Comparison of ENCODE assay signal across 23 mouse cellular contexts in the genomic region with DNA sequence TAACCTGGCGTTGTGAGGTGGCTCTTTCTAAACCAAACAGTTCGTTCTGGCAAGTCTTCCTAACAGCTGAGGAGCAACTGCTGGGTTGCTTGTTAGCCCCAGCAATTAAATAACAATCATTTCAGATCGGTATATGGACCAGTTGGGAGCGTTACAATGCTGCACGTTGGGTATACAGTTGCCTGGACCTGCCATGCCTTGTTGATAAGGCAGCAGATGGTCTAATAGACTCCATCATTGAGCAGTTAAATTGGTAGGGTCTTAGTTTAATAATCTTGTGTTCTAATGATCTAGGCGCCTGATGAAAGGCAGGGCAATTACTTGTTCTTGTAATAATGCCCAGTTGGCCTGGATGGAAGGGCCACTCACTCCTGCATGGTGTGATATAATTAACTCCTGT.
"Had no signal": no experiment of that assay in that cellular context is flagged by ENCODE, and none has a peak within 500 bp of the region (broad histone marks: within the 10 kb centered on the region; RNA-seq: fewer than 3 reads in every experiment).

No protein-coding gene starts in this region.

- DNase-seq: kidney, adult 8-10 months; kidney, postnatal 10 days; kidney, postnatal 4 days; left cerebral cortex, postnatal 4 days; lung, adult 18-20 months; lung, postnatal 10 days; lung, postnatal 36 days; right cerebral cortex, postnatal 25 days; spleen, adult 18-20 months; thymus, adult 18-20 months; thymus, postnatal 36 days had no signal

- H3K27ac ChIP-seq: kidney, embryonic 15.5 days; limb, embryonic 12.5 days; limb, embryonic 15.5 days; liver, embryonic 12.5 days; liver, embryonic 15.5 days; lung, embryonic 15.5 days; midbrain, embryonic 10.5 days; midbrain, embryonic 13.5 days; neural tube, embryonic 13.5 days had no signal

- H3K9ac ChIP-seq: kidney, embryonic 15.5 days; limb, embryonic 12.5 days; limb, embryonic 15.5 days; liver, embryonic 12.5 days; liver, embryonic 15.5 days; lung, embryonic 15.5 days; midbrain, embryonic 13.5 days; neural tube, embryonic 13.5 days had no signal

- H3K4me1 ChIP-seq: kidney, embryonic 15.5 days; limb, embryonic 15.5 days; liver, embryonic 12.5 days; liver, embryonic 15.5 days; lung, embryonic 15.5 days; megakaryocyte, embryonic 14.5 days; neural tube, embryonic 13.5 days had no signal

- H3K36me3 ChIP-seq: kidney, embryonic 15.5 days; limb, embryonic 12.5 days; limb, embryonic 15.5 days; liver, embryonic 12.5 days; liver, embryonic 15.5 days; lung, embryonic 15.5 days; midbrain, embryonic 10.5 days; midbrain, embryonic 13.5 days; neural tube, embryonic 13.5 days had no signal

- ATAC-seq: liver, embryonic 12.5 days; midbrain, embryonic 13.5 days; midbrain, embryonic 16.5 days had no signal

- H3K27me3 ChIP-seq: kidney, embryonic 15.5 days; limb, embryonic 12.5 days; limb, embryonic 15.5 days; liver, embryonic 12.5 days; liver, embryonic 15.5 days; lung, embryonic 15.5 days; megakaryocyte, embryonic 14.5 days; neural tube, embryonic 13.5 days had no signal

- H3K4me3 ChIP-seq: kidney, embryonic 15.5 days; limb, embryonic 12.5 days; limb, embryonic 15.5 days; liver, embryonic 12.5 days; liver, embryonic 15.5 days; lung, embryonic 15.5 days; megakaryocyte, embryonic 14.5 days; midbrain, embryonic 10.5 days; midbrain, embryonic 13.5 days; myocyte; neural tube, embryonic 13.5 days had no signal

- H3K4me2 ChIP-seq: kidney, embryonic 15.5 days; limb, embryonic 12.5 days; limb, embryonic 15.5 days; liver, embryonic 12.5 days; liver, embryonic 15.5 days; lung, embryonic 15.5 days; midbrain, embryonic 13.5 days; neural tube, embryonic 13.5 days had no signal

- H3K9me3 ChIP-seq: kidney, embryonic 15.5 days; limb, embryonic 12.5 days; limb, embryonic 15.5 days; liver, embryonic 12.5 days; liver, embryonic 15.5 days; lung, embryonic 15.5 days; midbrain, embryonic 10.5 days; midbrain, embryonic 13.5 days; neural tube, embryonic 13.5 days had no signal
